Mouse (Mus musculus): ENCODE measurements around the gene Pank1. TPM values are rescaled to one million over a fixed set of nuclear protein-coding genes. Genes with fewer than 3 reads are reported as not detected.

Pank1 gene
- polyA plus RNA-seq, 1 experiment, result 2.1 TPM

DNA sequence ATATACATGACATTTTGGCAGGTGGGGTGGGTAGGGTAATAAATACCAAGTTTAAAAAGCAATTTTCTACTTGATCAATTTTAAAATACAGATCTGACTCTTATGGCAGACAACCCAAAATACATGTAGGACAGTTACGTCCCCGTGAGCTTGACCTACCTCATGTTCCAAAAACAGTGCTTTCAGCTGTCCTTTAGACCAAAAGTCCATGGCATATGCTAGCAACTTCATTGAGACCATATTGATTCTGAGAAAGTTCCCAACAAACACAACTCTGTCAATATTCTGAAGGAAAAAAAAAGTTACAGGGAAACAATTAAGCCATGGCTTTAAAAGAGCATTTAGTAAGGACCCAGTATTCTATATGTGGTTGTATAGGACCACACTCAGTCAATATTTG is 65.7 kb downstream of the Pank1 start:
- Histone ChIP-seq H3K4me1 (ENCODE audit: control insufficient read depth, insufficient read depth, low read length) (no peaks in the 10 kb centered on the region), H3K4me3 (replicated peaks; ENCODE audit: control insufficient read depth, low read depth, low read length) (no peak overlapping the region), H3K27ac (ENCODE audit: control insufficient read depth, insufficient read depth, low read depth, low read length, poor library complexity) (no peak overlapping the region)
- TF ChIP-seq POLR2A (IDR thresholded peaks at IDR 0.05; ENCODE audit: borderline replicate concordance, control insufficient read depth, low read depth, low read length) (no peak), CTCF (IDR thresholded peaks at IDR 0.05; ENCODE audit: control insufficient read depth, insufficient read depth, low read length) (no peak)
- WGBS, result 80% methylated on average over 2 of the region's 2 CpGs

DNA sequence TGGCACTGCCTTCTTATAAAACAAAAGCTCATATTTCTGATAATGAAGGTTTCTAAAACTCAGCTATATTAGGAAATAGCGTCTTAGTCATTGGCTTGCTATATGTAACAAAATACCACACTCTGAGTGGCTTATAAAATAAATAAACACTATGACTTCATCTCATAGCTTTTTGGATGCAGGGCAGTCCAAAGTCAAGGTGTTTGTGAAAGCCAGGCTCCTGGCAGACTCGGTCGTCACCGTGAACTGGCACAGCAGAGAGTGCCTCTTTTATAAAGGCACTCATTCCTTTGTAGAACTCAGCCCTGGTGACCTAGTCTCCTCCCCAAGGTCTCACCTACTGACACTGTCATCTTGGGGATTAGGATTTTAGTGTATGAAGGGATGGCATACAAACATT is 66.5 kb downstream of the Pank1 start:
- no peak for TF ChIP-seq POLR2A (IDR thresholded peaks at IDR 0.05; ENCODE audit: borderline replicate concordance, control insufficient read depth, low read depth, low read length)
- 78% methylated on average over 4 of the region's 4 CpGs for WGBS
- H3K27ac ChIP-seq (ENCODE audit: control insufficient read depth, insufficient read depth, low read depth, low read length, poor library complexity), result no peak overlapping the region

DNA sequence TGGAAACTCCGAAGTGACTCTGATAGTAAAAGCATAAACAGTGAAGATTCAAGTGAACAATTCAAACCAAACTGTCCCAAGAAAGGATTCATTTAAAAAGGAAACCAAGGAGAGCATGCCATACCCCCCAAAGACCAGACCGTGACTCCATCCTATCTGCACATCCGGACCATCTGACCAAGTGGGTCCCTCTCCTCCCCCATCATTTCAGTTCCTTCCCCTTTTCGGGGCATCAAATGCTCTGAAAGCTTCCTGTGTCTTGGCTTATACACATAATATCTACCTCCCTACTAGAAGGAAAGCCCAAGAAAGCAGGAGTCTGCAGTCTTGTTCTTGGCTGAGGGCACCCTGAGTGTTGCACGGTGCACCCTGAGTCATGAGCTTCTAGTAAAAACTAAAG is 72.1 kb downstream of the Pank1 start:
- no peaks in the 10 kb centered on the region; the same call in 1 of the 2 replicates for H3K4me1 ChIP-seq (ENCODE audit: control insufficient read depth, insufficient read depth, low read length)
- TF ChIP-seq CTCF (IDR thresholded peaks at IDR 0.05; ENCODE audit: control insufficient read depth, insufficient read depth, low read length) (no peak), POLR2A (IDR thresholded peaks at IDR 0.05; ENCODE audit: borderline replicate concordance, control insufficient read depth, low read depth, low read length) (no peak)
- 13% methylated on average over 5 of the region's 5 CpGs for WGBS

More for the DNA sequence above, 66.5 kb downstream of the Pank1 start:
- Histone ChIP-seq H3K4me3 (replicated peaks; ENCODE audit: control insufficient read depth, low read depth, low read length) (no peak overlapping the region), H3K4me1 (ENCODE audit: control insufficient read depth, insufficient read depth, low read length) (no peaks in the 10 kb centered on the region)

GRCm38 (mm10) chr19:34805071-34805470 is 74.2 kb downstream of the Pank1 start:
- 70% methylated on average over 2 of the region's 2 CpGs for WGBS
- no peaks in the 10 kb centered on the region; the same call in 1 of the 2 replicates for H3K4me1 ChIP-seq (ENCODE audit: control insufficient read depth, insufficient read depth, low read length)
- H3K27ac ChIP-seq (ENCODE audit: control insufficient read depth, insufficient read depth, low read depth, low read length, poor library complexity), result no peak overlapping the region
- no peak for TF ChIP-seq CTCF (IDR thresholded peaks at IDR 0.05; ENCODE audit: control insufficient read depth, insufficient read depth, low read length)
- TF ChIP-seq POLR2A (IDR thresholded peaks at IDR 0.05; ENCODE audit: borderline replicate concordance, control insufficient read depth, low read depth, low read length), result no peak
- H3K4me3 ChIP-seq (replicated peaks; ENCODE audit: control insufficient read depth, low read depth, low read length), result no peak overlapping the region

More for the DNA sequence above, 72.1 kb downstream of the Pank1 start:
- Histone ChIP-seq H3K4me3 (replicated peaks; ENCODE audit: control insufficient read depth, low read depth, low read length) (no peak overlapping the region), H3K27ac (ENCODE audit: control insufficient read depth, insufficient read depth, low read depth, low read length, poor library complexity) (no peak overlapping the region)

GRCm38 (mm10) chr19:34804531-34804930 is 74.7 kb downstream of the Pank1 start:
- TF ChIP-seq CTCF (IDR thresholded peaks at IDR 0.05; ENCODE audit: control insufficient read depth, insufficient read depth, low read length) (no peak), POLR2A (IDR thresholded peaks at IDR 0.05; ENCODE audit: borderline replicate concordance, control insufficient read depth, low read depth, low read length) (no peak)
- H3K4me1 ChIP-seq (ENCODE audit: control insufficient read depth, insufficient read depth, low read length), result no peaks in the 10 kb centered on the region; the same call in 1 of the 2 replicates
- 43% methylated on average over 2 of the region's 2 CpGs for WGBS
- H3K27ac ChIP-seq (ENCODE audit: control insufficient read depth, insufficient read depth, low read depth, low read length, poor library complexity), result no peak overlapping the region
- H3K4me3 ChIP-seq (replicated peaks; ENCODE audit: control insufficient read depth, low read depth, low read length), result no peak overlapping the region

- Histone ChIP-seq H3K4me3 (replicated peaks; ENCODE audit: control insufficient read depth, low read depth, low read length) (no peak overlapping the region), H3K4me1 (ENCODE audit: control insufficient read depth, insufficient read depth, low read length) (no peaks in the 10 kb centered on the region; the same call in 1 of the 2 replicates), H3K27ac (ENCODE audit: control insufficient read depth, insufficient read depth, low read depth, low read length, poor library complexity) (no peak overlapping the region)
- TF ChIP-seq POLR2A (IDR thresholded peaks at IDR 0.05; ENCODE audit: borderline replicate concordance, control insufficient read depth, low read depth, low read length) (no peak), CTCF (IDR thresholded peaks at IDR 0.05; ENCODE audit: control insufficient read depth, insufficient read depth, low read length) (no peak)
- 81% methylated on average over 4 of the region's 4 CpGs for WGBS
These were observed 75.9 kb downstream of the Pank1 start for GRCm38 (mm10) chr19:34803396-34803795.

GRCm38 (mm10) chr19:34799644-34800267 is 79.5 kb downstream of the Pank1 start:
- no peak for TF ChIP-seq CTCF (IDR thresholded peaks at IDR 0.05; ENCODE audit: control insufficient read depth, insufficient read depth, low read length)
- no peak for TF ChIP-seq POLR2A (IDR thresholded peaks at IDR 0.05; ENCODE audit: borderline replicate concordance, control insufficient read depth, low read depth, low read length)
- 17% methylated on average over 6 of the region's 6 CpGs for WGBS
- no peak overlapping the region for H3K27ac ChIP-seq (ENCODE audit: control insufficient read depth, insufficient read depth, low read depth, low read length, poor library complexity)
- no peak overlapping the region for H3K4me3 ChIP-seq (replicated peaks; ENCODE audit: control insufficient read depth, low read depth, low read length)
- H3K4me1 ChIP-seq (ENCODE audit: control insufficient read depth, insufficient read depth, low read length), result no peaks in the 10 kb centered on the region; the same call in 1 of the 2 replicates

DNA sequence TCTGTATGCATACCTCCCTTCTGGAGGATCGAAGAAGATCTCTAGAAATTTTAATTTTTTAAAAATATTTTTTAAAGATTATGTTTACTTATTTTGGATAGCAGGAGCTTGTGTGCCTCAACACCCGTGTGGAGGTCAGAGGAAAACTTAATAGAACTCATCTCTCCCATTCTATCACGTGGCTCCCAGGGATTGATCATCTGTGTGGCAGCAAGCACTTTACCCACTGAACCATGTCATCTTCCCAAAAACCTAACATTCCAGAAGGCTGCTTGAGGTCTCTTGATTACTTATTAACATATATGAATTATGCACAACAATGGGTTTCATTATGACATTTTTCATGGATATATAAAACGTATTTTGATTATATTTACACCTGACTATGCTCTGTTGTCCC is 82.9 kb downstream of the Pank1 start:
- TF ChIP-seq POLR2A (IDR thresholded peaks at IDR 0.05; ENCODE audit: borderline replicate concordance, control insufficient read depth, low read depth, low read length) (no peak), CTCF (IDR thresholded peaks at IDR 0.05; ENCODE audit: control insufficient read depth, insufficient read depth, low read length) (no peak)
- WGBS, result 79% methylated on average over 4 of the region's 4 CpGs
- Histone ChIP-seq H3K27ac (ENCODE audit: control insufficient read depth, insufficient read depth, low read depth, low read length, poor library complexity) (no peak overlapping the region), H3K4me1 (ENCODE audit: control insufficient read depth, insufficient read depth, low read length) (no peaks in the 10 kb centered on the region; the same call in 1 of the 2 replicates), H3K4me3 (replicated peaks; ENCODE audit: control insufficient read depth, low read depth, low read length) (no peak overlapping the region)

DNA sequence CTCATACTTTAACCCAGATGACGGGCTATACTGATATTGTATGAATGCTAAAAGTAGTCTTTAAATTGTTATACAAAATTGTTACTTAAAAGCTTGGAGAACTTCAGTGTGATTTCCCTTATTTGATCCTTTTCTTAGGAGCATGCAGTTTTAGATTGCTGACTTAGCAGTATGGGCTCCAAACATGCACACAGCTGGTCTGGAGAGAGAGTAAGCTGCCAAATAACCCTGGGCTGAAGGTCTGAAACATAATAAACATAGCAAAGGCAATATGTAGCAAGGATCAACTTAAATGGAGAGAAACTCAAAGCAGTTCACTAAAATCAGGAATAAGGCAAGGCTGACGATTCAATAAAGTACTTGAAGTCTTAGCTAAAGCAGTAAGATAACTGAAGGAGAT is 96.8 kb downstream of the Pank1 start:
- WGBS, result 79% methylated on average over 2 of the region's 2 CpGs
- Histone ChIP-seq H3K27ac (ENCODE audit: control insufficient read depth, insufficient read depth, low read depth, low read length, poor library complexity) (no peak overlapping the region), H3K4me1 (ENCODE audit: control insufficient read depth, insufficient read depth, low read length) (no peaks in the 10 kb centered on the region), H3K4me3 (replicated peaks; ENCODE audit: control insufficient read depth, low read depth, low read length) (no peak overlapping the region)
- no peak for TF ChIP-seq POLR2A (IDR thresholded peaks at IDR 0.05; ENCODE audit: borderline replicate concordance, control insufficient read depth, low read depth, low read length)
- TF ChIP-seq CTCF (IDR thresholded peaks at IDR 0.05; ENCODE audit: control insufficient read depth, insufficient read depth, low read length), result no peak
